Mouse (Mus musculus): ENCODE data around the gene Orc1. TPM values are rescaled to one million over a fixed set of nuclear protein-coding genes. Genes with fewer than 3 reads are reported as not detected.

The Orc1 gene
- 8.5 and 8.8 TPM in 2 replicates for polyA plus RNA-seq (2015; fragmentation: Nextera tagmentation; extraction: Ambion mirVana)

- ATAC-seq (ENCODE audit: insufficient read depth, low FRiP score): peak; percentile 99
- under 1% methylated on average over 64 of the region's 64 CpGs for WGBS
- peaks cover 10% of the 10 kb centered on the region; the same call in 1 of the 2 replicates for H3K36me3 ChIP-seq (ENCODE audit: control insufficient read depth, insufficient read depth, low read length)
- peak within 1 kb of the TSS; percentile 64 for H3K4me2 ChIP-seq (ENCODE audit: low read depth, low read length)
- H3K27me3 ChIP-seq (ENCODE audit: control insufficient read depth, insufficient read depth, low read length): no peaks in the 10 kb centered on the region
- peak within 1 kb of the TSS; percentile 60 for H3K4me3 ChIP-seq (replicated peaks; ENCODE audit: low read length)
- peak within 1 kb of the TSS; percentile 70 for H3K9ac ChIP-seq (ENCODE audit: low read length)
- H3K27ac ChIP-seq (ENCODE audit: low read length): peak within 1 kb of the TSS; percentile 29
- no peaks in the 10 kb centered on the region for H3K9me3 ChIP-seq (replicated peaks; ENCODE audit: control insufficient read depth, low read length)
- H3K4me1 ChIP-seq (ENCODE audit: control insufficient read depth, insufficient read depth, low read length): peaks cover 11% of the 10 kb centered on the region
Measured at GRCm38 (mm10) chr4:108578840-108579742, at the start of gene Orc1, which contains the start of gene Prpf38a. Gene Orc1 (plus strand): TSS chr4:108579423. Gene Prpf38a (minus strand): TSS chr4:108579336.

GRCm38 (mm10) chr4:108539701-108540100 lies 39.5 kb upstream of the Orc1 start:
- Histone ChIP-seq H3K27me3 (ENCODE audit: control insufficient read depth, insufficient read depth, low read length) (no peaks in the 10 kb centered on the region), H3K4me1 (ENCODE audit: control insufficient read depth, insufficient read depth, low read length) (no peaks in the 10 kb centered on the region), H3K27ac (ENCODE audit: low read length) (no peak overlapping the region), H3K36me3 (ENCODE audit: control insufficient read depth, insufficient read depth, low read length) (peaks cover 3% of the 10 kb centered on the region; the same call in 1 of the 2 replicates), H3K9ac (ENCODE audit: low read length) (no peak overlapping the region), H3K4me3 (replicated peaks; ENCODE audit: low read length) (no peak overlapping the region), H3K4me2 (ENCODE audit: low read depth, low read length) (no peak overlapping the region), H3K9me3 (replicated peaks; ENCODE audit: control insufficient read depth, low read length) (no peaks in the 10 kb centered on the region)
- WGBS: 85% methylated on average over 2 of the region's 2 CpGs
- ATAC-seq (ENCODE audit: insufficient read depth, low FRiP score): no peak

- no peaks in the 10 kb centered on the region for H3K27me3 ChIP-seq (ENCODE audit: control insufficient read depth, insufficient read depth, low read length)
- 70% methylated on average over 1 of the region's 1 CpGs for WGBS
- no peak for ATAC-seq (ENCODE audit: insufficient read depth, low FRiP score)
- H3K9me3 ChIP-seq (replicated peaks; ENCODE audit: control insufficient read depth, low read length): no peaks in the 10 kb centered on the region
- H3K4me1 ChIP-seq (ENCODE audit: control insufficient read depth, insufficient read depth, low read length): no peaks in the 10 kb centered on the region
- H3K4me2 ChIP-seq (ENCODE audit: low read depth, low read length): no peak overlapping the region
- H3K4me3 ChIP-seq (replicated peaks; ENCODE audit: low read length): no peak overlapping the region
- no peak overlapping the region for H3K9ac ChIP-seq (ENCODE audit: low read length)
- H3K27ac ChIP-seq (ENCODE audit: low read length): no peak overlapping the region
- H3K36me3 ChIP-seq (ENCODE audit: control insufficient read depth, insufficient read depth, low read length): peaks cover 19% of the 10 kb centered on the region; the same call in 1 of the 2 replicates
Measured at GRCm38 (mm10) chr4:108565026-108565425, 14.2 kb upstream of the Orc1 start.

GRCm38 (mm10) chr4:108572644-108573043 lies 6.6 kb upstream of the Orc1 start:
- WGBS: 96% methylated on average over 3 of the region's 3 CpGs
- H3K4me1 ChIP-seq (ENCODE audit: control insufficient read depth, insufficient read depth, low read length): peaks cover 2% of the 10 kb centered on the region; the same call in 1 of the 2 replicates
- no peak overlapping the region for H3K4me2 ChIP-seq (ENCODE audit: low read depth, low read length)
- no peaks in the 10 kb centered on the region for H3K27me3 ChIP-seq (ENCODE audit: control insufficient read depth, insufficient read depth, low read length)
- peaks cover 20% of the 10 kb centered on the region for H3K36me3 ChIP-seq (ENCODE audit: control insufficient read depth, insufficient read depth, low read length)
- ATAC-seq (ENCODE audit: insufficient read depth, low FRiP score): no peak
- no peak overlapping the region for H3K27ac ChIP-seq (ENCODE audit: low read length)
- H3K4me3 ChIP-seq (replicated peaks; ENCODE audit: low read length): no peak overlapping the region
- no peak overlapping the region for H3K9ac ChIP-seq (ENCODE audit: low read length)
- no peaks in the 10 kb centered on the region for H3K9me3 ChIP-seq (replicated peaks; ENCODE audit: control insufficient read depth, low read length)

GRCm38 (mm10) chr4:108579743-108580411 lies 654 bp downstream of the Orc1 start:
- Histone ChIP-seq H3K9ac (ENCODE audit: low read length) (peak overlapping the region; percentile 59), H3K4me2 (ENCODE audit: low read depth, low read length) (peak overlapping the region; percentile 61), H3K9me3 (replicated peaks; ENCODE audit: control insufficient read depth, low read length) (no peaks in the 10 kb centered on the region), H3K27ac (ENCODE audit: low read length) (0 out of 2 replicates have a peak overlapping the region, but pooled peaks have one; percentile 29), H3K27me3 (ENCODE audit: control insufficient read depth, insufficient read depth, low read length) (no peaks in the 10 kb centered on the region), H3K36me3 (ENCODE audit: control insufficient read depth, insufficient read depth, low read length) (peaks cover 10% of the 10 kb centered on the region; the same call in 1 of the 2 replicates), H3K4me1 (ENCODE audit: control insufficient read depth, insufficient read depth, low read length) (peaks cover 11% of the 10 kb centered on the region), H3K4me3 (replicated peaks; ENCODE audit: low read length) (peak overlapping the region; percentile 60)
- WGBS: under 1% methylated on average over 16 of the region's 16 CpGs
- no peak for ATAC-seq (ENCODE audit: insufficient read depth, low FRiP score)

DNA sequence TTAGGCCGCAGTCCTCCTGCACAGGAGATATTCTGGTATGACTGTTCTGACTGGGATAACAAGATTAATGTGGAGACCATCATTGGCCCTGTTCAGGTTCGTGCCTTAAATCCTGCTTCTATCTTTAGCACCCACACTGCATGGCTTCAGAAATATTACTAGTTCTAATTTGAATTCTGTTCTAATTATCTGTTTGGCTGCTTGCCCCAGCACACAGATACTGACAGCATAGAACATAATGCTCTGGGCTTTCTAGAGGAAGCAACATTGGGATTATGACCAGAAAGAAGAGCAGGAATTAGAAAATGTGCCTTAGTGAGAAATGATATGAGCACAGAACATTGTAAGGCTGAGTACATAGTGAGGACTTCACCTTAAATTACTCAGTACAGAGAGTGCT lies 14.2 kb downstream of the Orc1 start:
- 85% methylated on average over 2 of the region's 2 CpGs for WGBS

DNA sequence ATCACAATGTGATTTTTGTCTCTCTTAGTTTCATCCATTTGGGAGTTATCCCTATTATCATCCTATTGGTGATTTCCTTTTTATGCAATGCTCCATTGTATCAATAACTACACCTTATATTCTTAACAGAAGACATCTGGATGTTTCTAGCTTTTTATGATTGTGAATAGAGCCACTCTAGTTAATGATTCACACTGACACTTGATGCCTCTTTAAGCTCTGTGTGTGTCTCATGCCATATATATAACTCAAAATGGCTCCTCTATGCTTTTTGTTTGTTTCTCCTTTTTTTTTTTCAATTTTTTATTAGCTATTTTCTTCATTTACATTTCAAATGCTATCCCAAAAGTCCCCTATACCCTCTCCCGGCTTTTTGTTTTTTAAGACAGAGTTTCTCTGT lies 16.6 kb downstream of the Orc1 start:
- Histone ChIP-seq H3K27me3 (ENCODE audit: control insufficient read depth, insufficient read depth, low read length) (no peaks in the 10 kb centered on the region), H3K4me1 (ENCODE audit: control insufficient read depth, insufficient read depth, low read length) (no peaks in the 10 kb centered on the region), H3K27ac (ENCODE audit: low read length) (no peak overlapping the region), H3K4me2 (ENCODE audit: low read depth, low read length) (no peak overlapping the region), H3K9me3 (replicated peaks; ENCODE audit: control insufficient read depth, low read length) (no peaks in the 10 kb centered on the region), H3K9ac (ENCODE audit: low read length) (no peak overlapping the region), H3K36me3 (ENCODE audit: control insufficient read depth, insufficient read depth, low read length) (no peaks in the 10 kb centered on the region), H3K4me3 (replicated peaks; ENCODE audit: low read length) (no peak overlapping the region)
- ATAC-seq (ENCODE audit: insufficient read depth, low FRiP score): no peak
- 87% methylated on average over 1 of the region's 1 CpGs for WGBS

More for the DNA sequence above, 14.2 kb downstream of the Orc1 start:
- no peaks in the 10 kb centered on the region for H3K9me3 ChIP-seq (replicated peaks; ENCODE audit: control insufficient read depth, low read length)
- H3K4me2 ChIP-seq (ENCODE audit: low read depth, low read length): no peak overlapping the region
- no peak for ATAC-seq (ENCODE audit: insufficient read depth, low FRiP score)
- no peak overlapping the region for H3K27ac ChIP-seq (ENCODE audit: low read length)
- no peak overlapping the region for H3K9ac ChIP-seq (ENCODE audit: low read length)
- no peaks in the 10 kb centered on the region for H3K4me1 ChIP-seq (ENCODE audit: control insufficient read depth, insufficient read depth, low read length)
- no peaks in the 10 kb centered on the region for H3K27me3 ChIP-seq (ENCODE audit: control insufficient read depth, insufficient read depth, low read length)
- H3K4me3 ChIP-seq (replicated peaks; ENCODE audit: low read length): no peak overlapping the region
- no peaks in the 10 kb centered on the region for H3K36me3 ChIP-seq (ENCODE audit: control insufficient read depth, insufficient read depth, low read length)

- Histone ChIP-seq H3K4me3 (replicated peaks; ENCODE audit: low read length) (no peak overlapping the region), H3K27me3 (ENCODE audit: control insufficient read depth, insufficient read depth, low read length) (no peaks in the 10 kb centered on the region), H3K4me2 (ENCODE audit: low read depth, low read length) (no peak overlapping the region), H3K36me3 (ENCODE audit: control insufficient read depth, insufficient read depth, low read length) (no peaks in the 10 kb centered on the region), H3K4me1 (ENCODE audit: control insufficient read depth, insufficient read depth, low read length) (no peaks in the 10 kb centered on the region), H3K9me3 (replicated peaks; ENCODE audit: control insufficient read depth, low read length) (0 out of 2 replicates have a peak, but pooled peaks cover 2% of the 10 kb centered on the region), H3K9ac (ENCODE audit: low read length) (no peak overlapping the region), H3K27ac (ENCODE audit: low read length) (no peak overlapping the region)
- WGBS: 84% methylated on average over 4 of the region's 4 CpGs
- no peak for ATAC-seq (ENCODE audit: insufficient read depth, low FRiP score)
Measured at GRCm38 (mm10) chr4:108598306-108598705, 19.1 kb downstream of the Orc1 start.

- no peak overlapping the region for H3K9ac ChIP-seq (ENCODE audit: low read length)
- H3K4me2 ChIP-seq (ENCODE audit: low read depth, low read length): no peak overlapping the region
- H3K4me1 ChIP-seq (ENCODE audit: control insufficient read depth, insufficient read depth, low read length): no peaks in the 10 kb centered on the region
- H3K9me3 ChIP-seq (replicated peaks; ENCODE audit: control insufficient read depth, low read length): 0 out of 2 replicates have a peak, but pooled peaks cover 2% of the 10 kb centered on the region
- ATAC-seq (ENCODE audit: insufficient read depth, low FRiP score): no peak
- no peak overlapping the region for H3K4me3 ChIP-seq (replicated peaks; ENCODE audit: low read length)
- H3K27me3 ChIP-seq (ENCODE audit: control insufficient read depth, insufficient read depth, low read length): no peaks in the 10 kb centered on the region
- no peaks in the 10 kb centered on the region for H3K36me3 ChIP-seq (ENCODE audit: control insufficient read depth, insufficient read depth, low read length)
- no peak overlapping the region for H3K27ac ChIP-seq (ENCODE audit: low read length)
- 95% methylated on average over 7 of the region's 7 CpGs for WGBS
Measured at GRCm38 (mm10) chr4:108601870-108602269, 22.6 kb downstream of the Orc1 start.

All from stomach, embryonic 16.5 days (tissue).